ENCODE assay signal across 10 mouse cellular contexts in the genomic region with DNA sequence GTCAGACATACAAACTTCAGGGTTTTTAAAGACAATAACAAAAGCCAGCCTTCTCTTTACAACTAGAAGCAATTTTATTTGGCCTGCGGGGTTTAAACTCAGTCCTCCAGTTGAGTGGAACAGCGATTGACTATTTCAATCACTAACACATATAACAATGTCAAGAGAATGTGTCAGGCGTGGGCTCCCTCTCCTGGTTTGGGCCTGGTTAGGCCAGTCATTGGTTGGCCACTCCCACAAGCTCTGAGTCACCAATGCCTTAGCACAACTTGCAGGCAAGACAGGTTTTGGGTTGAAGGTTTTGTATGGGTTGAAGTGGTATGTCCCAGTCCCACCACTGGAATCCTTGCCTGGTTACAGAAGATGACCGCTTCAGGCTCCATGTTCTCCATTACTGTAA. TPM values are rescaled to one million over a fixed set of nuclear protein-coding genes. Genes with fewer than 3 reads are reported as not detected.
A peak's percentile ranks its signal among the peaks of the same experiment; 100 is the strongest.
DNase-seq lines count a peak whose midpoint lies in the region; ATAC-seq lines count a peak whose summit lies in the region.
"Had no signal": no experiment of that assay in that cellular context is flagged by ENCODE, and none has a peak within 500 bp of the region (broad histone marks: within the 10 kb centered on the region; RNA-seq: fewer than 3 reads in every experiment).

No protein-coding gene starts in this region.

- H3K4me1 ChIP-seq in kidney, embryonic 15.5 days: no peaks in the 10 kb centered on the region
- H3K4me1 ChIP-seq in kidney, embryonic 14.5 days (ENCODE audit: control insufficient read depth, insufficient read depth, low read length): no peaks in the 10 kb centered on the region
- H3K4me1 ChIP-seq: midbrain, embryonic 12.5 days had no signal

- H3K27ac ChIP-seq in kidney, embryonic 15.5 days: no peak overlapping the region
- H3K27ac ChIP-seq in kidney, embryonic 14.5 days (ENCODE audit: low read depth, low read length): no peak overlapping the region
- H3K27ac ChIP-seq: embryonic facial prominence, embryonic 13.5 days; midbrain, embryonic 12.5 days had no signal

- H3K4me2 ChIP-seq in kidney, embryonic 15.5 days: no peak overlapping the region
- no peak overlapping the region for H3K4me2 ChIP-seq in kidney, embryonic 14.5 days (replicated peaks; ENCODE audit: low read depth, low read length)
- H3K4me2 ChIP-seq: embryonic facial prominence, embryonic 13.5 days; midbrain, embryonic 12.5 days had no signal

- H3K27me3 ChIP-seq in kidney, embryonic 15.5 days: no peaks in the 10 kb centered on the region
- H3K27me3 ChIP-seq in kidney, embryonic 14.5 days (ENCODE audit: control insufficient read depth, insufficient read depth, low read length): no peaks in the 10 kb centered on the region
- H3K27me3 ChIP-seq: embryonic facial prominence, embryonic 13.5 days; midbrain, embryonic 12.5 days had no signal

- no peaks in the 10 kb centered on the region for H3K36me3 ChIP-seq in kidney, embryonic 15.5 days
- no peaks in the 10 kb centered on the region for H3K36me3 ChIP-seq in kidney, embryonic 14.5 days (ENCODE audit: control insufficient read depth, insufficient read depth, low read length)
- H3K36me3 ChIP-seq: embryonic facial prominence, embryonic 13.5 days; midbrain, embryonic 12.5 days had no signal

- WGBS in kidney, embryonic 15.5 days: 70% methylated on average over 4 of the region's 4 CpGs
- 75% methylated on average over 4 of the region's 4 CpGs for WGBS in kidney, embryonic 14.5 days

- H3K4me3 ChIP-seq in kidney, embryonic 15.5 days (replicated peaks): no peak overlapping the region
- H3K4me3 ChIP-seq in kidney, embryonic 14.5 days (ENCODE audit: low read length): no peak overlapping the region
- H3K4me3 ChIP-seq: embryonic facial prominence, embryonic 13.5 days; midbrain, embryonic 12.5 days had no signal

- H3K9me3 ChIP-seq in kidney, embryonic 15.5 days (replicated peaks): no peaks in the 10 kb centered on the region
- H3K9me3 ChIP-seq in kidney, embryonic 14.5 days (ENCODE audit: control insufficient read depth, low read length): no peaks in the 10 kb centered on the region
- H3K9me3 ChIP-seq: embryonic facial prominence, embryonic 13.5 days; midbrain, embryonic 12.5 days had no signal

- no peak overlapping the region for H3K9ac ChIP-seq in kidney, embryonic 15.5 days
- H3K9ac ChIP-seq in kidney, embryonic 14.5 days (ENCODE audit: low read depth, low read length): no peak overlapping the region
- H3K9ac ChIP-seq: embryonic facial prominence, embryonic 13.5 days; midbrain, embryonic 12.5 days had no signal

- ATAC-seq in kidney, embryonic 15.5 days (replicated peaks; ENCODE audit: low FRiP score): 0 out of 2 replicates have a peak, but pooled peaks have one; percentile 15
- no peak for ATAC-seq in kidney, embryonic 14.5 days (ENCODE audit: low FRiP score, low TSS enrichment)

- DNase-seq in Muller cell, postnatal 12 days (ENCODE audit: inconsistent ontology term): peak; percentile 74
- peak; percentile 14 for DNase-seq in cerebellum, adult 9-11 months
- DNase-seq in kidney, postnatal 36 days: peak; percentile 4 to 24
- no peak for DNase-seq in spleen, adult 12 weeks (ENCODE audit: low spot score)
- DNase-seq in frontal cortex, adult 2 months (ENCODE audit: extremely low spot score in 1 of 2, low spot score in 1 of 2): no peak
- no peak for DNase-seq in spleen, adult 18-20 months

RNA-seq across cellular contexts. Expression of gene Ramac, which starts 18.6 kb away (rescaled TPM):
- polyA plus RNA-seq in kidney, embryonic 15.5 days (2015; fragmentation: Nextera tagmentation; extraction: Ambion mirVana): 125 and 138 TPM in 2 replicates
- polyA plus RNA-seq in kidney, embryonic 14.5 days (2014; fragmentation: Nextera tagmentation; extraction: Ambion mirVana): 125 and 140 TPM in 2 replicates
- 72.0 and 83.5 TPM in 2 replicates for polyA plus RNA-seq in frontal cortex, adult 2 months (2012; rRNA removed)

RNA-seq across cellular contexts. Expression of gene Homer2, which starts 36.8 kb away (rescaled TPM):
- polyA plus RNA-seq in kidney, embryonic 15.5 days (2015; fragmentation: Nextera tagmentation; extraction: Ambion mirVana): 13.3 and 14.8 TPM in 2 replicates
- polyA plus RNA-seq in kidney, embryonic 14.5 days (2014; fragmentation: Nextera tagmentation; extraction: Ambion mirVana): 13.8 and 14.5 TPM in 2 replicates
- polyA plus RNA-seq in frontal cortex, adult 2 months (2012; rRNA removed): 48.1 and 53.0 TPM in 2 replicates

RNA-seq across cellular contexts. Expression of gene 3110040N11Rik, which starts 45.1 kb away (rescaled TPM):
- polyA plus RNA-seq in kidney, embryonic 15.5 days (2015; fragmentation: Nextera tagmentation; extraction: Ambion mirVana): 43.2 and 52.6 TPM in 2 replicates
- 51.1 and 61.1 TPM in 2 replicates for polyA plus RNA-seq in kidney, embryonic 14.5 days (2014; fragmentation: Nextera tagmentation; extraction: Ambion mirVana)
- 33.3 and 34.2 TPM in 2 replicates for polyA plus RNA-seq in frontal cortex, adult 2 months (2012; rRNA removed)

Comparison
In these comparisons a context has a peak if more than half of its experiments do, and no peak if none do; other contexts are left out.
1. DNase-seq: peak in Muller cell, postnatal 12 days (single experiment), cerebellum, adult 9-11 months (single experiment) and kidney, postnatal 36 days (2 of 2); none in spleen, adult 12 weeks (single experiment), frontal cortex, adult 2 months (0 of 2) and spleen, adult 18-20 months (0 of 2).